In the genomic region with DNA sequence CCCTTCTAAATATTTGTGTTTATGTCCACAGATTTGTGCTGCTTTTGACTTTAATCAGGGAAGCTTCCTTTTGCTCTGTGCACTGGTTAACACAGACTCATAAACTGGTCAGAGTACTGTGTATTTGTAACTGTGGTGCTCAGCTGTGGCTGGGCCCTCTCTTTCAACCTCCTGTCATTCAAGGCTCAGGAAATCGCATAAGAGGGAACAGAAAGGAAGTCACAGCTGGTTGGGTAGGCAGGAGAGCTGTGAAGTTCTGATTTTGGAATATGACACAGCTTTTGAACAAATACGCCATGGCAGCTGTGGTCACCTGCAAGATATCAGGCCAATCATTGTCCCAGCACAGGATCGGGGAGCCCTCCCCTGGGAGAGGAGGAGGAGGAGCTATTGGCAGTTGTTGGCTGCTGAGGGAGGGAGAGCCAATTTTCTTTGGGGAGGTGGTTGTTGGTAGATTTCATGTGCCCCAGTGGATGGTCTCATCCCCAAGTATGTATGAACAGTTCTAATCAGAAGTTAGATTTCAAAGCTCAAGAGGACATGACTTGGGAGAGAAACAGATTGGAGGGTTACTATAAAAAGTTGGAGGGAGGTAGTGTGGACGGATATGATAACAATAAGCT, we compare ENCODE assay signal across 30 mouse cellular contexts. TPM values are rescaled to one million over a fixed set of nuclear protein-coding genes. Genes with fewer than 3 reads are reported as not detected.
DNase-seq lines count a peak whose midpoint lies in the region; ATAC-seq lines count a peak whose summit lies in the region.
"Had no signal": no experiment of that assay in that cellular context is flagged by ENCODE, and none has a peak within 500 bp of the region (broad histone marks: within the 10 kb centered on the region; RNA-seq: fewer than 3 reads in every experiment).

No protein-coding gene starts in this region.

- H3K36me3 ChIP-seq in megakaryocyte, embryonic 14.5 days (replicated peaks; ENCODE audit: low read length) = peaks cover 3% of the 10 kb centered on the region
- H3K36me3 ChIP-seq: embryonic facial prominence, embryonic 10.5 days; embryonic facial prominence, embryonic 15.5 days; heart, embryonic 12.5 days; hindbrain, embryonic 10.5 days; hindbrain, embryonic 15.5 days; kidney, embryonic 15.5 days; limb, embryonic 13.5 days; midbrain, embryonic 12.5 days; neural tube, embryonic 15.5 days; stomach, embryonic 15.5 days had no signal

- peaks cover 63% of the 10 kb centered on the region for H3K4me1 ChIP-seq in megakaryocyte, embryonic 14.5 days
- H3K4me1 ChIP-seq: heart, embryonic 12.5 days; hindbrain, embryonic 10.5 days; hindbrain, embryonic 15.5 days; kidney, embryonic 15.5 days; midbrain, embryonic 12.5 days; neural tube, embryonic 15.5 days; stomach, embryonic 15.5 days had no signal

- DNase-seq in T-cell, adult 2 months (ENCODE audit: low spot score) = peak; percentile 13
- DNase-seq in thymus, postnatal 36 days = peak; percentile 28 to 32
- DNase-seq in cerebellum, adult 8-10 months = no peak
- DNase-seq in heart, adult 8-10 months (ENCODE audit: low spot score) = no peak
- DNase-seq: adrenal gland, postnatal 14 days; cerebellum, adult 11 months; cerebellum, postnatal 10 days; gastrocnemius, postnatal 14 days; heart, adult 18-20 months; kidney, adult 11 months; kidney, postnatal 25 days; lung, postnatal 36 days; right cerebral cortex, postnatal 25 days had no signal

- H3K27me3 ChIP-seq in megakaryocyte, embryonic 14.5 days (replicated peaks) = no peaks in the 10 kb centered on the region
- H3K27me3 ChIP-seq: embryonic facial prominence, embryonic 15.5 days; heart, embryonic 12.5 days; hindbrain, embryonic 15.5 days; kidney, embryonic 15.5 days; limb, embryonic 13.5 days; midbrain, embryonic 12.5 days; neural tube, embryonic 15.5 days; Patski; stomach, embryonic 15.5 days had no signal

- H3K9me3 ChIP-seq in megakaryocyte, embryonic 14.5 days = no peaks in the 10 kb centered on the region
- H3K9me3 ChIP-seq: embryonic facial prominence, embryonic 10.5 days; embryonic facial prominence, embryonic 15.5 days; heart, embryonic 12.5 days; hindbrain, embryonic 10.5 days; hindbrain, embryonic 15.5 days; kidney, embryonic 15.5 days; limb, embryonic 13.5 days; midbrain, embryonic 12.5 days; neural tube, embryonic 15.5 days; stomach, embryonic 15.5 days had no signal

- ATAC-seq in megakaryocyte, adult 5-6 weeks (ENCODE audit: poor library complexity, severe bottlenecking) = no peak
- ATAC-seq in megakaryocyte progenitor cell, adult 5-6 weeks (replicated peaks; ENCODE audit: poor library complexity) = peak; percentile 30
- ATAC-seq: forebrain, embryonic 14.5 days; inflammation-experienced regulatory T-cells, adult 6 months; Patski had no signal

- peak overlapping the region; percentile 62 for H3K4me3 ChIP-seq in megakaryocyte, embryonic 14.5 days (replicated peaks)
- H3K4me3 ChIP-seq: embryonic facial prominence, embryonic 10.5 days; embryonic facial prominence, embryonic 15.5 days; heart, embryonic 12.5 days; hindbrain, embryonic 10.5 days; hindbrain, embryonic 15.5 days; kidney, embryonic 15.5 days; left cerebral cortex, adult 2 months; limb, embryonic 13.5 days; midbrain, embryonic 12.5 days; neural tube, embryonic 15.5 days; stomach, embryonic 15.5 days had no signal

RNA-seq across cellular contexts. Expression of a gene that starts 23.2 kb away (rescaled TPM):
- 493 and 564 TPM in 2 replicates for polyA plus RNA-seq in megakaryocyte, embryonic 14.5 days (2012; ENCODE audit: insufficient read depth, low replicate concordance)
- 2,082 and 2,200 TPM in 2 replicates for total RNA-seq in megakaryocyte, adult 5-6 weeks (2015)
- total RNA-seq in megakaryocyte, adult 5-6 weeks (2017) = 1,839 and 1,925 TPM in 2 replicates
- total RNA-seq in megakaryocyte progenitor cell, adult 5-6 weeks (2015) = 1,237 and 1,336 TPM in 2 replicates
- total RNA-seq in megakaryocyte progenitor cell, adult 5-6 weeks (2017) = 1,026 and 1,067 TPM in 2 replicates
- total RNA-seq in heart, adult 8-10 months (2022) = 100 to 1,000 TPM; 747 to 855 (median 798) TPM

Comparison
In these comparisons a context has a peak if more than half of its experiments do, and no peak if none do; other contexts are left out.
1. DNase-seq: peak in T-cell, adult 2 months (single experiment) and thymus, postnatal 36 days (2 of 2); none in cerebellum, adult 8-10 months (single experiment) and heart, adult 8-10 months (single experiment).